Mouse (Mus musculus) adrenal gland, postnatal 4 days (tissue): ENCODE results near the gene Mpp2. TPM values are rescaled to one million over a fixed set of nuclear protein-coding genes. Genes with fewer than 3 reads are reported as not detected.

ENCODE experiments used
- DNase-seq, 2 experiments: peaks; one replicate each; pipeline ENCODE4 v3.0.0; 2021 to 2022; ENCODE audit warnings: low spot score in 2 of 2, mixed read lengths in 2 of 2
- long read RNA-seq, 2 experiments: library from polyadenylated mRNA; stranded (forward); transcript quantifications; one replicate each; pipeline ENCODE4 v2.0.0; 2021
- total RNA-seq, 2 experiments: library from RNA; stranded (reverse); gene quantifications; 2 replicates each; pipeline ENCODE4 v1.2.3; 2021

Mpp2 gene
- 10 to 100 TPM in 1 of 2 experiments, 1 to 10 TPM in 1; 8.8 to 11.5 TPM for total RNA-seq
- long read RNA-seq, experiment 1, full-length matches to known transcripts, result 1 of 2 reads
- long read RNA-seq, experiment 1, partial matches to known transcripts, result 0 of 2 reads
- long read RNA-seq, experiment 1, other reads (novel, unspliced or antisense), result 1 of 2 reads
- long read RNA-seq, experiment 2, full-length matches to known transcripts, result 2 of 9 reads
- long read RNA-seq, experiment 2, partial matches to known transcripts, result 1 of 9 reads
- long read RNA-seq, experiment 2, other reads (novel, unspliced or antisense), result 6 of 9 reads

GRCm38 (mm10) chr11:102087931-102088898, at the start of gene Mpp2:
Mpp2 (minus strand) TSS chr11:102088515.
- peak; percentile 10 to 47 for DNase-seq

- DNase-seq, result no peak
These were observed 49.5 kb upstream of the Mpp2 start for GRCm38 (mm10) chr11:102137625-102138446.

- no peak for DNase-seq
These were observed 46.2 kb upstream of the Mpp2 start for GRCm38 (mm10) chr11:102134516-102134915.

- no peak for DNase-seq
These were observed 29.1 kb upstream of the Mpp2 start for GRCm38 (mm10) chr11:102117386-102117785.

GRCm38 (mm10) chr11:102116241-102116640, 27.9 kb upstream of the Mpp2 start:
- no peak for DNase-seq

- no peak for DNase-seq
These were observed 23.3 kb upstream of the Mpp2 start for GRCm38 (mm10) chr11:102111576-102111975.

GRCm38 (mm10) chr11:102107732-102108131, 19.4 kb upstream of the Mpp2 start, which contains the start of gene Pyy:
Pyy (minus strand) TSS chr11:102107832.
- no peak for DNase-seq

- no peak for DNase-seq
These were observed 18.6 kb upstream of the Mpp2 start for GRCm38 (mm10) chr11:102106911-102107310.

- DNase-seq, result peak; percentile 31 to 41
These were observed 14.4 kb upstream of the Mpp2 start for GRCm38 (mm10) chr11:102102485-102103258.

- no peak for DNase-seq
These were observed 12.9 kb upstream of the Mpp2 start, which contains the start of gene Ppy for GRCm38 (mm10) chr11:102101219-102101618. Ppy (minus strand) TSS chr11:102101319.

GRCm38 (mm10) chr11:102096887-102097391, 8.6 kb upstream of the Mpp2 start:
- peak; percentile 58 to 71 for DNase-seq

- DNase-seq, result no peak
These were observed 8.1 kb upstream of the Mpp2 start for GRCm38 (mm10) chr11:102096446-102096845.

GRCm38 (mm10) chr11:102095676-102096075, 7.4 kb upstream of the Mpp2 start:
- DNase-seq, result no peak

GRCm38 (mm10) chr11:102089088-102089808, 933 bp upstream of the Mpp2 start:
- no peak for DNase-seq

GRCm38 (mm10) chr11:102087081-102087751, 1.1 kb downstream of the Mpp2 start:
- DNase-seq, result peak; percentile 34 to 51

- no peak for DNase-seq
These were observed 2.0 kb downstream of the Mpp2 start for GRCm38 (mm10) chr11:102086331-102086730.

GRCm38 (mm10) chr11:102084159-102084558, 4.2 kb downstream of the Mpp2 start:
- DNase-seq, result no peak

GRCm38 (mm10) chr11:102083193-102083592, 5.1 kb downstream of the Mpp2 start:
- no peak for DNase-seq

GRCm38 (mm10) chr11:102082322-102082721, 6.0 kb downstream of the Mpp2 start:
- DNase-seq, result peak; percentile 49 to 50
